Mouse (Mus musculus): ENCODE results near the gene Atp2c2. TPM values are rescaled to one million over a fixed set of nuclear protein-coding genes. Genes with fewer than 3 reads are reported as not detected.

Atp2c2 gene
- polyA plus RNA-seq, 1 experiment, result 3.4 TPM

DNA sequence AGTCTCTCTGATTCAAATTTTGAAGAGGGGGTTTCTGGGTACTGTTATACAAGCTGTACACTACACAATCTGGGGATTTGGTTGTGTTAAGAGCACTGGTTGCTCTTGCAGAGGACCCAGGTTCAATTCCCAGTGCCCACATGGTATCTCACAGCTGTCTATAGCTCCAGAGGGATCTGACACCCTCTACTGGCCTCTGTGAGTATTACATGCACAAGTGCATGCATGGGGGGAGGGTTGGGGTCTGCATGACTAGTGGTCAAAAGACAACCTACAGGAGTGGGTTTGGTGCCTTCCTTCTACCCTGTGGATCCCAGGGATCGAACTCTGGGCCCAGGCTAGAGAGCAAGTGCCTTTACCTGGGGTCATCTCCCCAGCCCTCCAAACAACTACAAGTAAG, 102.8 kb downstream of the Atp2c2 start:
- H3K36me3 ChIP-seq (ENCODE audit: control insufficient read depth, insufficient read depth, low read length, poor library complexity, severe bottlenecking), result no peaks in the 10 kb centered on the region
- no peaks in the 10 kb centered on the region for H3K27me3 ChIP-seq (ENCODE audit: control insufficient read depth, insufficient read depth, low read length, poor library complexity, severe bottlenecking)
- no peak overlapping the region for H3K4me3 ChIP-seq (ENCODE audit: low read depth, low read length)
- H3K4me1 ChIP-seq (ENCODE audit: control insufficient read depth, insufficient read depth, low read length), result no peaks in the 10 kb centered on the region
- H3K9me3 ChIP-seq (replicated peaks; ENCODE audit: control insufficient read depth, insufficient read depth, low read length, poor library complexity, severe bottlenecking), result no peaks in the 10 kb centered on the region
- TF ChIP-seq CTCF (IDR thresholded peaks at IDR 0.05; ENCODE audit: low read depth, low read length) (peak; percentile 64), EP300 (IDR thresholded peaks at IDR 0.05; ENCODE audit: insufficient read depth, low read depth, low read length) (no peak), POLR2A (IDR thresholded peaks at IDR 0.05; ENCODE audit: insufficient read depth, low read length) (no peak)
- H3K27ac ChIP-seq (ENCODE audit: insufficient read depth, low read length), result no peak overlapping the region
- H3K9ac ChIP-seq (ENCODE audit: low read depth, poor library complexity, severe bottlenecking), result no peak overlapping the region

DNA sequence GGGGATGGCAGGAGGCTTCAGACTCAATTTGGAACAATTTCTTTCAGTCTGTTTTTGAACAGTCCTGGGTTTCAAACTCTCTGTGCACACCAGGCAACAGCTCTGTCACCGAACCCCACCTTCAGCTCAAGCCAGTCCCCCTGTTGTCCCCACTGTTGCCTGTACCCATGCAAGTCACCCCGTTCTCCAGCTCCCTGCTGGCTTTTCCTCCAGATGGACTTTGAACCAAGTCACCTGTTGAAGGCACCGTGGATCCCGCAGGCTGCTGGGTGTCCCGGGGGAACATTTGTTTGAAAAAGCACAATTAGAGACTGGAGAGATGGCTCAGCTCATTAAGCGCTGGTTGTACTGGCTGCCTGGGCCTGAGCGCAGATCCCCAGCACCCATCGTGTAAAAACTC, 105.5 kb downstream of the Atp2c2 start:
- Histone ChIP-seq H3K4me3 (ENCODE audit: low read depth, low read length) (no peak overlapping the region), H3K27ac (ENCODE audit: insufficient read depth, low read length) (no peak overlapping the region), H3K36me3 (ENCODE audit: control insufficient read depth, insufficient read depth, low read length, poor library complexity, severe bottlenecking) (peaks cover 3% of the 10 kb centered on the region; the same call in 1 of the 2 replicates), H3K4me1 (ENCODE audit: control insufficient read depth, insufficient read depth, low read length) (no peaks in the 10 kb centered on the region), H3K9ac (ENCODE audit: low read depth, poor library complexity, severe bottlenecking) (no peak overlapping the region), H3K9me3 (replicated peaks; ENCODE audit: control insufficient read depth, insufficient read depth, low read length, poor library complexity, severe bottlenecking) (no peaks in the 10 kb centered on the region), H3K27me3 (ENCODE audit: control insufficient read depth, insufficient read depth, low read length, poor library complexity, severe bottlenecking) (no peaks in the 10 kb centered on the region)
- TF ChIP-seq EP300 (IDR thresholded peaks at IDR 0.05; ENCODE audit: insufficient read depth, low read depth, low read length) (no peak), CTCF (IDR thresholded peaks at IDR 0.05; ENCODE audit: low read depth, low read length) (no peak), POLR2A (IDR thresholded peaks at IDR 0.05; ENCODE audit: insufficient read depth, low read length) (no peak)

DNA sequence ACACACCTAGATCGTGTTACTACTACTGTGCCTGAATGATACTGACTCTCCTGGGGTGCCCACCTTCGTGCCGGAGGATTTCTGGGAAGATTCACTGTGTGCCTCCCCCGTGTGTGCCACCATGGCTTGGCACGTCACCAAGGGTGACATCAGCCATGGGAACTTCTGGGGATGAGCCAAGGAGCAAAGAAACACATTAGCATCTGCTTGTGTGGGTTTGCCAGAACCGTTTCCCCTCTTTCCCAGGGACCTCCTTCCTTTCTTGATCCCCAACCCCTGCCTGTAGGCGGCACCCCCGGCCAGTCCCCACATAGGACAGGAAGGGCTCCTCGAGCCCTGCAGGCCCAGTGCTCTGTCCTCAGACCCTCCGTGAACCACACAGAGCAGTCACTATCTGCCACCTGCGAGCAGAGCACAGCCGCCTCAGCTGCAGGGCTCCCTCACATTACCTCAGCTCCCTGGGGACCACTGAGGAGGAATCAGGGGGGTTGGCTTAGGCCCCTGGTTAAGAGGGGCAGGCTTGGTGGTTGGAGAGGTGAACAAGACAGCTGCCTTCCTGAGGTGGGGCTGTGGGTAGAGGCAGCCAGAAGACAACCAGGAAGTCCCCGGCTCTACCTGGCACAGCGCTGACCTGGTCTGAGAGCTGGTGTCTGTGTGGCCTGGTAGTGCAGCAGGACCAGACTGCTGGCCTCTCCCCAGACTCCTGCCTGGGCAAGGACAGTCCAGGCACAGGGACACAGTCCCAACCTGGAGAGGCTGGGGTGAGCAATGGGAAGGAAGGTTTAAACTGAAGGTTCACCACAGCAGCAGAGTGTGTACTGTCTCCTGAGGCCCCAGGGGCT, 106.8 kb downstream of the Atp2c2 start:
- Histone ChIP-seq H3K4me3 (ENCODE audit: low read depth, low read length) (no peak overlapping the region), H3K27ac (ENCODE audit: insufficient read depth, low read length) (no peak overlapping the region), H3K4me1 (ENCODE audit: control insufficient read depth, insufficient read depth, low read length) (no peaks in the 10 kb centered on the region), H3K27me3 (ENCODE audit: control insufficient read depth, insufficient read depth, low read length, poor library complexity, severe bottlenecking) (no peaks in the 10 kb centered on the region), H3K9ac (ENCODE audit: low read depth, poor library complexity, severe bottlenecking) (no peak overlapping the region), H3K36me3 (ENCODE audit: control insufficient read depth, insufficient read depth, low read length, poor library complexity, severe bottlenecking) (peaks cover 3% of the 10 kb centered on the region; the same call in 1 of the 2 replicates), H3K9me3 (replicated peaks; ENCODE audit: control insufficient read depth, insufficient read depth, low read length, poor library complexity, severe bottlenecking) (no peaks in the 10 kb centered on the region)
- TF ChIP-seq POLR2A (IDR thresholded peaks at IDR 0.05; ENCODE audit: insufficient read depth, low read length) (no peak), EP300 (IDR thresholded peaks at IDR 0.05; ENCODE audit: insufficient read depth, low read depth, low read length) (no peak), CTCF (IDR thresholded peaks at IDR 0.05; ENCODE audit: low read depth, low read length) (no peak)

Other genes starting within 250 kb of the Atp2c2 start
- not detected in 2 replicates for gene Slc38a8, start 198.3 kb upstream of the Atp2c2 start, polyA plus RNA-seq (2011; ENCODE audit: insufficient read depth, insufficient read length, low read depth, missing spikeins)
- gene Mbtps1, start 141.3 kb upstream of the Atp2c2 start, polyA plus RNA-seq (2011; ENCODE audit: insufficient read depth, insufficient read length, low read depth, missing spikeins), result 117 and 118 TPM in 2 replicates
- 19.2 and 20.6 TPM in 2 replicates for gene Hsdl1, start 124.8 kb upstream of the Atp2c2 start, polyA plus RNA-seq (2011; ENCODE audit: insufficient read depth, insufficient read length, low read depth, missing spikeins)
- 0.28 TPM in 1 of 2 replicates, not detected in the other for gene Dnaaf1, start 124.8 kb upstream of the Atp2c2 start, polyA plus RNA-seq (2011; ENCODE audit: insufficient read depth, insufficient read length, low read depth, missing spikeins)
- gene Taf1c, start 94.8 kb upstream of the Atp2c2 start, polyA plus RNA-seq (2011; ENCODE audit: insufficient read depth, insufficient read length, low read depth, missing spikeins), result 7.3 and 7.5 TPM in 2 replicates
- 1.7 and 2.0 TPM in 2 replicates for gene Adad2, start 87.3 kb upstream of the Atp2c2 start, polyA plus RNA-seq (2011; ENCODE audit: insufficient read depth, insufficient read length, low read depth, missing spikeins)
- gene Kcng4, start 64.3 kb upstream of the Atp2c2 start, polyA plus RNA-seq (2011; ENCODE audit: insufficient read depth, insufficient read length, low read depth, missing spikeins), result not detected in 2 replicates
- gene Wfdc1, start 33.6 kb upstream of the Atp2c2 start, polyA plus RNA-seq (2011; ENCODE audit: insufficient read depth, insufficient read length, low read depth, missing spikeins), result not detected in 2 replicates
- gene Tldc1, start 78.4 kb downstream of the Atp2c2 start, polyA plus RNA-seq (2011; ENCODE audit: insufficient read depth, insufficient read length, low read depth, missing spikeins), result 12.7 and 15.5 TPM in 2 replicates
- gene Cotl1, start 140.5 kb downstream of the Atp2c2 start, polyA plus RNA-seq (2011; ENCODE audit: insufficient read depth, insufficient read length, low read depth, missing spikeins), result 106 and 111 TPM in 2 replicates
- gene Klhl36, start 162.3 kb downstream of the Atp2c2 start, polyA plus RNA-seq (2011; ENCODE audit: insufficient read depth, insufficient read length, low read depth, missing spikeins), result 3.0 and 3.2 TPM in 2 replicates
- gene Usp10, start 210.4 kb downstream of the Atp2c2 start, polyA plus RNA-seq (2011; ENCODE audit: insufficient read depth, insufficient read length, low read depth, missing spikeins), result 322 and 385 TPM in 2 replicates
- 28.1 and 32.5 TPM in 2 replicates for gene Gm20388, start 210.8 kb downstream of the Atp2c2 start, polyA plus RNA-seq (2011; ENCODE audit: insufficient read depth, insufficient read length, low read depth, missing spikeins)

Measured in ES-Bruce4 (cell line).